Mouse (Mus musculus) lung, adult 2 months (tissue): ENCODE results near the gene Scml4.

ENCODE experiments used
- CTCF ChIP-seq: fragments of 200-500 bp; IDR thresholded peaks from 2 replicates; pipeline ENCODE4 v1.5.1; 2011; ENCODE audit warnings: mild to moderate bottlenecking, low read length, control low read depth; ENCODE audit not compliant: insufficient read depth
- POLR2A ChIP-seq: fragments of 200-500 bp; IDR thresholded peaks from 2 replicates; pipeline ENCODE4 v1.6.1; 2011; ENCODE audit warnings: low read depth, mild to moderate bottlenecking, control low read depth, low read length, borderline replicate concordance; ENCODE audit errors: extremely low read depth

- TF ChIP-seq POLR2A, result no peak
- no peak for TF ChIP-seq CTCF
Observed at GRCm38 (mm10) chr10:42827155-42827554, 33.0 kb upstream of the Scml4 start.
